Mouse (Mus musculus) CH12.LX (cell line): ENCODE data around the gene Polm. TPM values are rescaled to one million over a fixed set of nuclear protein-coding genes. Genes with fewer than 3 reads are reported as not detected.

ENCODE experiments used
- DNase-seq: peaks from one replicate; pipeline ENCODE4 v3.0.0-alpha.2; 2013; ENCODE audit errors: extremely low read depth
- H3K27ac ChIP-seq: 2 replicates; pipeline ENCODE4 v1.5.1; 2012; ENCODE audit warnings: low read depth, mild to moderate bottlenecking, control low read depth, moderate library complexity; ENCODE audit not compliant: insufficient read depth
- H3K27me3 ChIP-seq: replicated peaks from 2 replicates; pipeline ENCODE3; 2012; ENCODE audit warnings: inconsistent platforms
- H3K36me3 ChIP-seq, 2 experiments: replicated peaks in 1 of 2; 2 replicates each; pipeline versions ENCODE3 to v1.6.1; 2012; ENCODE audit warnings: inconsistent platforms in 1 of 2, low read length in 1 of 2, mild to moderate bottlenecking in 1 of 2, mixed read lengths in 1 of 2, moderate library complexity in 1 of 2; ENCODE audit not compliant: control insufficient read depth in 1 of 2, insufficient read depth in 1 of 2
- H3K4me1 ChIP-seq, 2 experiments: 2 replicates each; pipeline ENCODE4 v1.6.1; 2012; ENCODE audit warnings: inconsistent platforms in 1 of 2, moderate library complexity in 1 of 2; ENCODE audit not compliant: insufficient read depth in 2 of 2, control insufficient read depth in 1 of 2
- H3K4me2 ChIP-seq: 2 replicates; pipeline ENCODE4 v1.6.1; 2012; ENCODE audit warnings: low read depth, mild to moderate bottlenecking, control low read depth; ENCODE audit not compliant: poor library complexity, insufficient read depth, severe bottlenecking
- H3K4me3 ChIP-seq, 3 experiments: fragments of 150-350 bp in 1 of 3; sonication (generic) in 1 of 3; replicated peaks in 1 of 3; 2 replicates each; pipeline versions ENCODE3 to v1.5.1; 2011 to 2012; ENCODE audit warnings: low read depth in 2 of 3, low read length in 2 of 3, mild to moderate bottlenecking in 2 of 3, moderate library complexity in 2 of 3, control low read depth in 1 of 3, improper control_type of control experiment in 1 of 3, inconsistent platforms in 1 of 3, mixed read lengths in 1 of 3; ENCODE audit not compliant: poor library complexity in 1 of 3
- H3K79me2 ChIP-seq: replicated peaks from 2 replicates; pipeline ENCODE4 v1.6.1; 2012; ENCODE audit warnings: mild to moderate bottlenecking, moderate library complexity; ENCODE audit not compliant: control insufficient read depth, poor library complexity, insufficient read depth, severe bottlenecking; ENCODE audit errors: extremely low read depth
- H3K9ac ChIP-seq: 2 replicates; pipeline ENCODE4 v1.6.1; 2012; ENCODE audit warnings: low read depth, mild to moderate bottlenecking, control low read depth, moderate library complexity; ENCODE audit not compliant: insufficient read depth
- H3K9me3 ChIP-seq: replicated peaks from 2 replicates; pipeline ENCODE3; 2012; ENCODE audit warnings: low read length, inconsistent platforms, mixed read lengths
- CHD1 ChIP-seq: IDR thresholded peaks from 2 replicates; pipeline ENCODE4 v1.6.1; 2012; ENCODE audit warnings: low read depth, low read length, improper control_type of control experiment, inconsistent platforms
- CTCF ChIP-seq, 2 experiments: IDR thresholded peaks in 1 of 2; conservative IDR thresholded peaks in 1 of 2; 2 replicates each; pipeline ENCODE4 v1.5.1; 2011 to 2012; ENCODE audit warnings: low read depth in 2 of 2, low read length in 2 of 2, improper control_type of control experiment in 1 of 2, inconsistent platforms in 1 of 2, mild to moderate bottlenecking in 1 of 2, moderate library complexity in 1 of 2
- GABPA ChIP-seq: IDR thresholded peaks from 2 replicates; pipeline ENCODE4 v1.6.1; 2012; ENCODE audit warnings: low read depth, low read length, improper control_type of control experiment, inconsistent platforms; ENCODE audit not compliant: insufficient replicate concordance
- HCFC1 ChIP-seq: IDR thresholded peaks from 2 replicates; pipeline ENCODE4 v1.6.1; 2012; ENCODE audit warnings: low read depth, mild to moderate bottlenecking, inconsistent platforms, low read length, improper control_type of control experiment
- IRF4 ChIP-seq: IDR thresholded peaks from 2 replicates; pipeline ENCODE4 v1.6.1; 2014; ENCODE audit warnings: low read depth, mild to moderate bottlenecking, inconsistent platforms, low read length, improper control_type of control experiment
- MAX ChIP-seq: IDR thresholded peaks from 2 replicates; pipeline ENCODE4 v1.6.1; 2011; ENCODE audit warnings: low read length, improper control_type of control experiment
- MAZ ChIP-seq: IDR thresholded peaks from 2 replicates; pipeline ENCODE4 v1.6.1; 2012; ENCODE audit warnings: low read depth, mild to moderate bottlenecking, inconsistent platforms, low read length, improper control_type of control experiment, moderate library complexity
- NRF1 ChIP-seq: IDR thresholded peaks from 2 replicates; pipeline ENCODE4 v1.6.1; 2014; ENCODE audit warnings: low read depth, mild to moderate bottlenecking, inconsistent platforms, low read length, improper control_type of control experiment, moderate library complexity
- PAX5 ChIP-seq: IDR thresholded peaks from 2 replicates; pipeline ENCODE4 v1.6.1; 2012; ENCODE audit warnings: low read length, inconsistent platforms, mixed read lengths
- POLR2A ChIP-seq: IDR thresholded peaks from 2 replicates; pipeline ENCODE4 v1.6.1; 2011; ENCODE audit warnings: low read depth, mild to moderate bottlenecking, improper control_type of control experiment, low read length
- POLR2AphosphoS2 ChIP-seq: IDR thresholded peaks from 2 replicates; pipeline ENCODE4 v1.6.1; 2011; ENCODE audit warnings: low read depth, low read length, improper control_type of control experiment
- RAD21 ChIP-seq: IDR thresholded peaks from 2 replicates; pipeline ENCODE4 v1.6.1; 2011; ENCODE audit warnings: low read depth, mild to moderate bottlenecking, low read length, improper control_type of control experiment, moderate library complexity
- SIN3A ChIP-seq: IDR thresholded peaks from 2 replicates; pipeline ENCODE4 v1.6.1; 2012; ENCODE audit warnings: low read length, improper control_type of control experiment, inconsistent platforms
- UBTF ChIP-seq: IDR thresholded peaks from 2 replicates; pipeline ENCODE4 v1.6.1; 2012; ENCODE audit warnings: low read depth, mild to moderate bottlenecking, inconsistent platforms, low read length, improper control_type of control experiment, moderate library complexity
- USF2 ChIP-seq: conservative IDR thresholded peaks from 2 replicates; pipeline ENCODE4 v1.6.1; 2011; ENCODE audit warnings: low read depth, low read length, improper control_type of control experiment
- ZC3H11A ChIP-seq: IDR thresholded peaks from 2 replicates; pipeline ENCODE4 v1.6.1; 2012; ENCODE audit warnings: low read depth, mild to moderate bottlenecking, inconsistent platforms, low read length, improper control_type of control experiment
- dilution Hi-C: fragments of 300-500 bp; cut with MboI; formaldehyde crosslinking; loops from 2 replicates; pipeline ENCODE4 v1.14.3; 2020; ENCODE audit warnings: low sequenced_read_pairs; ENCODE audit not compliant: extremely low pct_unique_long_range_greater_than_20kb, extremely low pct_ligation_motif_present
- in situ Hi-C: fragments of 300-500 bp; cut with MboI; formaldehyde crosslinking; loops from 3 replicates; pipeline ENCODE4 v1.14.3; 2019; ENCODE audit warnings: low sequenced_read_pairs, low pct_ligation_motif_present, low pct_unique_long_range_greater_than_20kb, mixed read lengths
- polyA plus RNA-seq: library from polyadenylated mRNA; unstranded; fragments of >175 nt; gene quantifications from 2 replicates; pipeline ENCODE4 v1.2.1, GENCODE M21; 2012; ENCODE audit warnings: low read depth; ENCODE audit not compliant: insufficient read length
- total RNA-seq, 2 experiments: library from RNA; depleted of rRNA; stranded (reverse); fragments of 300-350 nt in 1 of 2; fragments of >200 nt in 1 of 2; gene quantifications; 2 replicates each; pipeline ENCODE4 v1.2.3; 2012 to 2014

Gene Polm
- total and polyA plus RNA-seq, 3 experiments: 1.9 to 9.7 (median 4.1) TPM

GRCm38 (mm10) chr11:5848741-5849140, 10.9 kb upstream of the Polm start:
- Histone ChIP-seq H3K4me2 (no peak overlapping the region), H3K9me3 (peaks cover 35% of the 10 kb centered on the region), H3K27me3 (peaks cover 27% of the 10 kb centered on the region), H3K4me1 (peaks cover 0 to 2% of the 10 kb centered on the region in 2 experiments; a peak in 2 of 4 replicates), H3K4me3 (no peak overlapping the region), H3K9ac (no peak overlapping the region), H3K27ac (no peak overlapping the region), H3K79me2 (no peaks in the 10 kb centered on the region), H3K36me3 (no peaks in the 10 kb centered on the region)
- DNase-seq: no peak
- in situ Hi-C loops (no loop called here), dilution Hi-C loops (no loop called here)
- TF ChIP-seq MAZ (no peak), ZC3H11A (no peak)

DNA sequence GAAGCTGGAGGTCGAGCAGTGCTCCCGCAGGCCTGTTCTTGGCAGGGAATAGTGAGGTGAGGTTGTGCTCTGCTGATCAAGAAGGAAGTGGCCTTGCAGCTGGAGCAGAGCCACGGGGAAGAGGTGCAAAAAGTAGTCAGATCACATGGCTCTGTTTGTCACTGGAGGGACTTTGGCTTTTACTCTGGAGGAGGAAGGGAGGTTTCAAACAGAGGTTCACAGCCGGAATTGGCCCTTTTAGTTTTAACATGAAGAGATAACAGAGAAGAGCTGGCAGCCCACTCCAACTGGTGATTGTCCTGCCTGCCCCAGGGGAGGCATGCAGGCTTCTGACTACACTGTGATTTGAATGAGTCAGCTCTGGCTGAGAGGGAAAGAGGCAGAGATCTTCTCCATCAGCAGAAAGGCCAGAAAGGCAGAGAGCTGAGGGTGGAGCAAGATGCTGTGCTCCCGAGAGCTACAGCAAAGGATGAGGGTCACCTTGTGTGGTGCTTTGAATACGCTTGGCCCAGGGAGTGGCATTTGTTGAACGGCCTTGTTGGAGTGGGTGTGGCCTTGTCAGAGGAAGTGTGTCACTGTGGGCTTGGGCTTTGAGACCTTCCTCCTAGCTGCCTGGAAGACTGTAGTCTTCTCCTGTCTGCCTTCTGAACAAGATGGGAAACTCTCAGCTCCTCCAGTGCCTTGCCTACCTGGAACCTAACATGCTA, 9.0 kb upstream of the Polm start:
- no peak for DNase-seq
- peaks cover 27% of the 10 kb centered on the region for H3K27me3 ChIP-seq
- H3K79me2 ChIP-seq: no peaks in the 10 kb centered on the region
- peaks cover 0 to 2% of the 10 kb centered on the region in 2 experiments; a peak in 2 of 4 replicates for H3K4me1 ChIP-seq
- H3K27ac ChIP-seq: no peak overlapping the region
- no peak for TF ChIP-seq POLR2AphosphoS2
- no peak for TF ChIP-seq MAX
- no peak for TF ChIP-seq MAZ
- no peak for TF ChIP-seq IRF4
- no peak overlapping the region for H3K9ac ChIP-seq
- no peak overlapping the region for H3K4me2 ChIP-seq
- in situ Hi-C loops (no loop called here), dilution Hi-C loops (no loop called here)
- no peak overlapping the region for H3K4me3 ChIP-seq
- peaks cover 46% of the 10 kb centered on the region for H3K9me3 ChIP-seq
- no peaks in the 10 kb centered on the region for H3K36me3 ChIP-seq

- in situ Hi-C loops (no loop called here), dilution Hi-C loops (no loop called here)
- H3K9me3 ChIP-seq: peaks cover 69% of the 10 kb centered on the region
- H3K4me3 ChIP-seq: no peak overlapping the region
- DNase-seq: no peak
- H3K79me2 ChIP-seq: no peaks in the 10 kb centered on the region
- no peak overlapping the region for H3K9ac ChIP-seq
- TF ChIP-seq SIN3A: no peak
- TF ChIP-seq USF2: no peak
- TF ChIP-seq NRF1: no peak
- TF ChIP-seq CHD1: no peak
- no peak for TF ChIP-seq PAX5
- no peak for TF ChIP-seq POLR2A
- TF ChIP-seq POLR2AphosphoS2: no peak
- TF ChIP-seq GABPA: no peak
- TF ChIP-seq HCFC1: no peak
- TF ChIP-seq RAD21: no peak
- TF ChIP-seq CTCF (conservative IDR thresholded peaks at IDR 0.05 in 1 of 2, IDR thresholded peaks at IDR 0.05 in 1 of 2; ENCODE audit: low read depth in 2 of 2, low read length in 2 of 2): no peak
- no peak for TF ChIP-seq UBTF
- TF ChIP-seq IRF4: no peak
- no peaks in the 10 kb centered on the region for H3K36me3 ChIP-seq
- H3K4me1 ChIP-seq: peaks cover 0 to 9% of the 10 kb centered on the region in 2 experiments; a peak in 2 of 4 replicates
- H3K27me3 ChIP-seq: peaks cover 17% of the 10 kb centered on the region
- H3K27ac ChIP-seq: no peak overlapping the region
- no peak overlapping the region for H3K4me2 ChIP-seq
Observed at GRCm38 (mm10) chr11:5843131-5843530, 5.3 kb upstream of the Polm start.
